Mouse (Mus musculus) cerebellum, adult 9-11 months (tissue): ENCODE results near the gene Zbtb21.

ENCODE experiments used
- DNase-seq: peaks from one replicate; pipeline ENCODE4 v3.0.0; 2022

Zbtb21 gene

GRCm38 (mm10) chr16:97941844-97942243, 20.6 kb downstream of the Zbtb21 start:
- DNase-seq = no peak

- no peak for DNase-seq
These were observed 21.9 kb downstream of the Zbtb21 start for GRCm38 (mm10) chr16:97940471-97940973.

GRCm38 (mm10) chr16:97935815-97936214, 26.6 kb downstream of the Zbtb21 start:
- DNase-seq = no peak

DNA sequence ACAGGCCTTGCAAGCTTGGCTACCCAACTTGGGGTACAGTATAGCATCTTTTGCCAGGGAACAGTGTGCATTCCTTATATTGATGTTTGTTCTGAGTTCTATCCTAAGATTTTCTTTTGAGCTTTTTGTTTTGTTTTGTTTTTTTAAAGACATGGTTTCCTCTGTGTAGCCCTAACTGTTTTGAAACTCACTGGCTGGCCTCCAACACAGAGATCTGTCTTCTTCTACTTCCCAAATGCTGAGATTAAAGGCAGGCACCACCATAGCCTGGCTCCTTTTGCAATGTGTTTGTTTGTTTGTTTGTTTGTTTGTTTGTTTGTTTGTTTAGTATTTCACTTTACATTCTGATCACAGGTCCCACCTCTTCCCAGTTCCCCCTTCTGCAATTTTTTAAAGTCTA, 32.2 kb downstream of the Zbtb21 start:
- DNase-seq = no peak

- DNase-seq = no peak
These were observed 32.9 kb downstream of the Zbtb21 start for GRCm38 (mm10) chr16:97929520-97929919.

DNA sequence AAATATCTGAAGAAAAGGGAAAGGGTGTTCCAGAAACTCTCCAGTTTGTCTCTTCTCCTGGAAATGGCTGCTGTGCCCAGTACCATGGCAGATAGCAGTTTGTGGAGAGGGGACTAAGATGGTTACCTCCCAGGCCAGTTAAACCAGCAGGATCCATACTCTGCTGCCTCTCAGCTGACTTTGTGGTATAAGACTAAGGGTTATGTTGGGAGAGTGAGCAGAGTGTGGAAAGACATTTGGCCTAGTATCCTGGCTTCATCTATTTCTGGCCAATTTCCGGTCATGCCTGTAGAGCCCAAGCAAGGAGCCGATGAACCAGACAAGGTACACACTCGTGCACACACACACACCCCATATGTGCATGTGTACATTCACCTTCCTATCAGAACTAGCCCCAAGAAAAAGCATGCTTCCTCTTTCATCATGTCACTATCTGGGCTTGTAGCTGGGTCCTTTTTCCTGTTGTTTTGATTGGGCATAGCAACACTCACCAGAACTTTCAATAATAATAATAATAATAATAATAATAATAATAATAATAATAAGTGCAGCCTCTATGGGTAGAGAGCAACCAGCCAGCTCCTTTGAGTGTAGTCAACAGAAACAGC, 35.0 kb downstream of the Zbtb21 start:
- DNase-seq = no peak

GRCm38 (mm10) chr16:97926381-97926780, 36.0 kb downstream of the Zbtb21 start:
- no peak for DNase-seq

DNA sequence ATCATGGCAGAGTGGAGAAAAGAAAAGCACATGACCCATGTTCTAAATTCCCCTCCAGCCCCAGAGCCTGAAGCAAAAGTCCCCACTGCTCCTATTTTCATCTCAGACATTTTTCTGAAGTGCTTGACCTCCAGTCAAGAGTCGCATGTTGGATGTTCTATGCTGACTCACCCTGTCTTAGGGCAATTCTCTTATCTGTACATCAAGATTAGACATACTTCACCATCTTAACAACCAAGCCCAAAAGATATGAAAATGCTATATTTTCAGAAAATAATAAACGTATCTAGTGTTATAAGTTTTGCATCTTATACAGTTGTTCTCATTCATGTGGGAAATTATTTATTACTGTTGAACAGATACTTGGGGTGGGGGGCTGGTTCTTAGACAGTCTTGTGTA, 36.7 kb downstream of the Zbtb21 start:
- no peak for DNase-seq

DNA sequence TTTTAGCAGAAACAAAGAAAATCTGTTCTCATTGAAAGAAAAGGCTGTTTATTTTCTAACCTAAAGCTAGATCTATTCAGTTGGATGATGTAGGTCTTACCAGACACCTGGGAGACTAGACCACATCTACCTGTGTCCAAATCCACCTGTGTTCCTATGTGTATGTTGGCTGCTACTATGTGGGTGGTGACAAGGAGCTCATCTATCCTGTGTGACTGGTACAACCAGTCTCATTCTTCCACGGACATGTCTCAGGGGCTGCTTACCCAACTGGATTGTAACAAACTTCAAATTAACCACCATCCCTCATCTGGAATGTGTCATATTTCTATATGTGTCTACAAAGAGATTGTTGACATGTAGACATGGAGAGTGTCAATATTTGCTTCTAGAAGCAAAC, 38.7 kb downstream of the Zbtb21 start:
- no peak for DNase-seq

GRCm38 (mm10) chr16:97922779-97923126, 39.7 kb downstream of the Zbtb21 start:
- DNase-seq = no peak

DNA sequence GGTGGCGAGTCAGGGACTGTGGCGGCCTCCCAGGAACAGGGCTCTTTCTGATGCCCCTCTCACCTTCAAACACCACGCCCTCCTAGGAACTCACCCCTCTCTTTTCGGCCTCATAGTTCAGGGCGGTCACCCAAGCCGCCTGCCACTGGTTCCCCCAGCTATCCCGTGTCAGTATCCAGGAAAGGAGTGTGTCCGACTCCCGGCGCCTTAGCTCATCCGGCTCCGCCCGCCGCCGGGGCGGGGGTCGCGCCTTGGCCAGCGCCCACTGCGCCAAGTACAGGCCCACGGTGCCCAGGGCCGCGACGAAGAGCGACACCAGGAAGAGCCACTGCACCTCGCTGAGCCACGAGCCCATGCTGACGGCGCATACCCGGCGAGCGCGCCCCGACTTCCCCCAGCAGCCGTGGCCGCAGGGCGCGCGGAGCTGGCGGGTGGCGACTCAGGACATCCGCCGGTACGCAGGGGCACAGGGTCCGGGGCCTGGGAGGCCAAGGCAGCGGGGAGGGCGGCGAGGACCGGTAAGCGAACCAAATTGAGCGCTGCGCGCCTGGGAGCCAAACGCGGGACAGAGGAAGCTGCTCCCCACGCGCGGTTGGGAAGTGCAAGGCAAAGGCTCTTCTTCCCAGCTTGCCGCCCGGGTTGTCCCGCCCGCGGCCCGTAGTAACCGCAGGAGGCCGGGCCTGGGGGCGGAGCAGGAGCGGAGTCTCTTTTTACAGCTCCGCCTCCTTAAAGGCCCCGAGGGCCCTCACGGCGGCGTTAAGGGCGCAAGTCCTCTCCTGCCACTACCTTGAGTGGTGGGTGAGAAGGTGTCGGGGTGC, 40.3 kb downstream of the Zbtb21 start:
- peak; percentile 89 for DNase-seq

DNA sequence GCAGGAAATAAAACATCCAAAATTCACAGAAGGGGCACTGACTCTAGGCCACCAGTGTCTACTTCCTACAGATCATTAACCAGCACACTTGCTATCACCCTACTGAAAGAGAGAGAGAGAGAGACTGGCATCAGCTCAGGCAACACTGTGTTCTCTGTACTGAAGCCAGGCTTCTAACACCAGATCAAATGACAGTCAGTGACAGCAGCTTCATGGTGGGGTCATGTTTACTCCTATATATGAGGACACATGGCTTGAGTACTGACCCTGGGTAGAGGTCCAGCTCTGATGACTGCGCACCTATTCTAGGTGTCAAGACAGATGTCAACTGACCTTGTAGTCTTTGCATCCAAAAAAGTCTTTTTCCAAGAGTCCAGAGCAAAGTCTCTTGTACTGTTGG, 41.8 kb downstream of the Zbtb21 start:
- DNase-seq = no peak

DNA sequence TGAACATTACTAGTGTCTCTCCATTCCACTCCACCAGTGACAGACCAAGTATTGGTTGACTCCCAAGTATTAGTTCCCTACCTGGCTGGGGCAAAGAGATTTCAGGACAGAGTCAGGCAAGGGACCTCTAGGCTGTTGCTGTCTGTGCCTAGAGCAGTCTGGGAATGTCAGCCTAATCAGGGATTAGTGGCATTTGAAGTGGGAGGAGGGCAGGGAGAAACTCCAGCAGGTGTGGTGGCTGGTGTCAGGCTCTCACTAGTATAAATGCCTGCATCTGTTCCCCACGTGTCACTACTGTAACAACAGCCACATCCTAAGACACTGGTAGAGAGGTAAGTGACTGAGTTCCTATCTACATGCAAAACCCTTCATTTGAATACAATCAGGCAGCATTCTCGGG, 42.6 kb downstream of the Zbtb21 start:
- no peak for DNase-seq

DNA sequence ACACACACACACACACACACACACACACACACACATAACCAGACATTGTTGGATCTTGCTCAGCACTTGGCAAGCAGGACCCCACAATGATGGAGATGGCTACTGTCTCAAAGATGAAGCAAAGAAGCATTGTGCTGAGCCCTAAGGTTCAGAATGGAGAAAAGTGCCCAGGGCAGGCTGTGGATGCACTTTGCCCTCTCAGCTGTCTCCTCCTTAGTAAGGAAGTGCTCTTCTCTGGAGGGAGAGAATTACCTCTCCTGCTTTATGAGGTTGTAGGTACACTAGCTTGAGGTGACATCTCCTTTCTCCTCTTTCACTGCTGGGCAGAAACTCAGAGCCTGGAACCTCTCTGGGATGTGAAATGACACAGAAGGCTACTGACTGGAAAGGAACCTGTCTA, 49.5 kb downstream of the Zbtb21 start:
- no peak for DNase-seq

DNA sequence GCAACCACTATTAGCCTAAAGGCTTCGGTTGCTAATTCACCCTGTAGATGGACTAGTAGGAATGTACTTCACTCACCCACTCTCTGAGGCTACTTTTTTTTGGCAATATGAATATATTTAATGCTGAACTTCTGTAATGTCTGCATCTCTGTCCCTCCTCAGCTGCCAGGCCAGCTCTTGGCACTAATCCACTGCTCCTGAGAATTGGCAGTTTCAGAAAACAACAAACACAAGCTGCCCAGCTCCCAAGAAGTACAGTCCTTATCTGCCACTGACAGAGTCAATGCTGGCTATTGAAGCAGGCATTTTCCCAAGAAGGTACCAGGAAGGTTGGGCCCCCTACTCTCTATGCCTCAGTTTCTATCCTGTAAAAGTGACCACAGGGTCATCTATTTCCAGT, 53.1 kb downstream of the Zbtb21 start:
- no peak for DNase-seq

- no peak for DNase-seq
These were observed 54.9 kb downstream of the Zbtb21 start for GRCm38 (mm10) chr16:97907496-97907895.

DNA sequence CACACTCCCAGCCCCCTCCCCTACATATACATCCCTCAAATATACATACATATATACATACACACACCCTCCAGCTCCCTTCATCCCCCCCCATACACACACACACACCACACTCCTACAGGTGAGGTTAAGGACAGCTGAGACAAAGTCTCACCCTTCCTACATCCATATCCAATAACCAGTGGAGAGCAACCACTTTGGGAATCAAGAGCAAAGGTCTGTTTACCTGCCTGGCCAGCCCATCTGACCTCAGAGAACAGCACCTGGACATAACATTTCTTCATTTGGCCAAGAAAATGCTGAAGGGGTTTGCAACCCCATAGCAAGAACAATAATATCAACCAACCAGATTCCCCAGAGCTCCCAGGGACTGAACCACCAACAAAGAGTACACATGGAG, 56.1 kb downstream of the Zbtb21 start:
- no peak for DNase-seq

GRCm38 (mm10) chr16:97905449-97905991, 56.9 kb downstream of the Zbtb21 start:
- DNase-seq = no peak

DNA sequence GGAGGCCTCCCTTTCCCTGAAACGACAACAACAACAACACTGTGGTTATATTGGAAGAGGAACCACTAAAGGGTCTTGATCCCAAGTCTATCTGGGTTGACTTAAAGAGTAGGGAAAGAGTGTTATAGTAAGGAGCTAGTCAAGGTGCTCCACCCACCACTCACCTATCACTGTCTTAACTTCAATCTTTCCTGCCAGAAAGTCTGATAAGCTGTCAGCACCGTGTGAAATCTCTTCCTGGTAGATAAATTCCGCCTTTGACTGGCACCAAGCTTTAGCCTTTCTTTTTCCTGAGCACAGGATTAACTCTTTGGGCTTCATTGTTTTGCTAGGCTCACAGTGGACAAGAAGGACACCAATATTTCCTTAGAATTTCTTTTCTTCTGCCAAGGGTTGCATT, 58.4 kb downstream of the Zbtb21 start:
- DNase-seq = no peak

GRCm38 (mm10) chr16:97897346-97898024, 64.9 kb downstream of the Zbtb21 start:
- DNase-seq = peak; percentile 11
